10 mouse cellular contexts compared by ENCODE assay signal in genomic region chr16:43235317-43235716, GRCm38 (mm10).
A peak's percentile ranks its signal among the peaks of the same experiment; 100 is the strongest.
DNase-seq lines count a peak whose midpoint lies in the region; ATAC-seq and TF ChIP-seq lines count a peak whose summit lies in the region.
"Had no signal": no experiment of that assay in that cellular context is flagged by ENCODE, and none has a peak within 500 bp of the region (broad histone marks: within the 10 kb centered on the region; RNA-seq: fewer than 3 reads in every experiment).

No protein-coding gene starts in this region.

- no peak for TF ChIP-seq CTCF in heart, postnatal 0 days (IDR thresholded peaks at IDR 0.05; ENCODE audit: low read depth)

- intact Hi-C loops in left cerebral cortex, postnatal 36 days (cut with DNase I), result no loop called here

- H3K27me3 ChIP-seq in heart, postnatal 0 days (ENCODE audit: control insufficient read depth, insufficient read depth, low read length), result no peaks in the 10 kb centered on the region
- no peaks in the 10 kb centered on the region for H3K27me3 ChIP-seq in liver, embryonic 15.5 days

- no peak for ATAC-seq in heart, postnatal 0 days (ENCODE audit: insufficient read depth, low read depth)
- peak; percentile 65; the same call in 1 of the 2 replicates for ATAC-seq in liver, embryonic 15.5 days (ENCODE audit: insufficient read depth)
- ATAC-seq in megakaryocyte progenitor cell, adult 5-6 weeks (replicated peaks; ENCODE audit: poor library complexity), result no peak

- 0 out of 2 replicates have a peak overlapping the region, but pooled peaks have one; percentile 7 for H3K4me3 ChIP-seq in heart, postnatal 0 days (ENCODE audit: low read depth, low read length)
- peak overlapping the region; percentile 50 for H3K4me3 ChIP-seq in brown adipose tissue, adult 24 weeks (ENCODE audit: insufficient read depth, low read depth, low read length)
- H3K4me3 ChIP-seq in liver, embryonic 15.5 days (replicated peaks), result no peak overlapping the region

- no peak for DNase-seq in heart, postnatal 0 days (ENCODE audit: low spot score)
- DNase-seq in heart, postnatal 4 days, result no peak
- DNase-seq in gonadal fat pad, adult 2 months (ENCODE audit: low read depth), result peak; percentile 38
- DNase-seq in left cerebral cortex, postnatal 36 days (ENCODE audit: low spot score in 2 of 2), result no peak
- DNase-seq in thymus, postnatal 36 days, result no peak
- DNase-seq: heart, adult 11 months; layer of hippocampus, adult 9-11 months had no signal

- H3K36me3 ChIP-seq in heart, postnatal 0 days (replicated peaks; ENCODE audit: control insufficient read depth, insufficient read depth, low read length), result no peaks in the 10 kb centered on the region
- H3K36me3 ChIP-seq in liver, embryonic 15.5 days (replicated peaks), result no peaks in the 10 kb centered on the region

- no peaks in the 10 kb centered on the region for H3K4me1 ChIP-seq in heart, postnatal 0 days (ENCODE audit: control insufficient read depth, insufficient read depth)
- no peaks in the 10 kb centered on the region for H3K4me1 ChIP-seq in brown adipose tissue, adult 24 weeks (ENCODE audit: control insufficient read depth, insufficient read depth, insufficient read length, low read length)
- no peaks in the 10 kb centered on the region for H3K4me1 ChIP-seq in liver, embryonic 15.5 days (replicated peaks)

- peak overlapping the region; percentile 21; the same call in 1 of the 2 replicates for H3K4me2 ChIP-seq in heart, postnatal 0 days (ENCODE audit: low read depth, low read length)
- H3K4me2 ChIP-seq in liver, embryonic 15.5 days, result no peak overlapping the region

- no peak overlapping the region for H3K9ac ChIP-seq in heart, postnatal 0 days (replicated peaks; ENCODE audit: low read depth, low read length)
- H3K9ac ChIP-seq in liver, embryonic 15.5 days, result no peak overlapping the region

- WGBS in heart, postnatal 0 days, result 72% methylated on average over 7 of the region's 7 CpGs
- 63% methylated on average over 7 of the region's 7 CpGs for WGBS in liver, embryonic 15.5 days (ENCODE audit: insufficient replicate concordance)

- H3K27ac ChIP-seq in heart, postnatal 0 days (ENCODE audit: low read depth), result peak overlapping the region; percentile 19; the same call in 1 of the 2 replicates
- peak overlapping the region; percentile 67 for H3K27ac ChIP-seq in brown adipose tissue, adult 24 weeks (replicated peaks; ENCODE audit: low read depth, low read length)
- H3K27ac ChIP-seq in liver, embryonic 15.5 days (replicated peaks), result no peak overlapping the region

- H3K9me3 ChIP-seq in heart, postnatal 0 days (replicated peaks; ENCODE audit: control insufficient read depth, low read length), result no peaks in the 10 kb centered on the region
- no peaks in the 10 kb centered on the region for H3K9me3 ChIP-seq in liver, embryonic 15.5 days (replicated peaks)

- TF ChIP-seq EP300 in heart, postnatal 0 days (IDR thresholded peaks at IDR 0.05; ENCODE audit: low read depth), result no peak
